Mouse (Mus musculus) testis, postnatal 14 days (tissue): ENCODE measurements around the gene Marc2.

ENCODE experiments used
- DNase-seq: peaks from one replicate; pipeline ENCODE4 v3.0.0; 2021; ENCODE audit warnings: low spot score

Marc2 gene

GRCm38 (mm10) chr1:184808418-184809012 lies 37.7 kb downstream of the Marc2 start:
- no peak for DNase-seq

GRCm38 (mm10) chr1:184807627-184808417 lies 38.4 kb downstream of the Marc2 start:
- DNase-seq: no peak

GRCm38 (mm10) chr1:184807123-184807522 lies 39.1 kb downstream of the Marc2 start:
- DNase-seq: no peak

- no peak for DNase-seq
Measured at GRCm38 (mm10) chr1:184805749-184806148, 40.5 kb downstream of the Marc2 start.

GRCm38 (mm10) chr1:184793163-184793876 lies 52.9 kb downstream of the Marc2 start:
- DNase-seq: peak; percentile 21

GRCm38 (mm10) chr1:184791109-184791508 lies 55.1 kb downstream of the Marc2 start:
- no peak for DNase-seq

GRCm38 (mm10) chr1:184786376-184787151 lies 59.7 kb downstream of the Marc2 start:
- no peak for DNase-seq

- DNase-seq: no peak
Measured at GRCm38 (mm10) chr1:184783641-184784040, 62.6 kb downstream of the Marc2 start.

- no peak for DNase-seq
Measured at GRCm38 (mm10) chr1:184782161-184782513, 64.1 kb downstream of the Marc2 start.

- no peak for DNase-seq
Measured at GRCm38 (mm10) chr1:184781286-184782160, 64.7 kb downstream of the Marc2 start.

- no peak for DNase-seq
Measured at GRCm38 (mm10) chr1:184778157-184778556, 68.1 kb downstream of the Marc2 start.

GRCm38 (mm10) chr1:184777061-184777795 lies 69.0 kb downstream of the Marc2 start:
- no peak for DNase-seq

- no peak for DNase-seq
Measured at GRCm38 (mm10) chr1:184775289-184775688, 71.0 kb downstream of the Marc2 start.

GRCm38 (mm10) chr1:184771891-184772249 lies 74.4 kb downstream of the Marc2 start:
- no peak for DNase-seq

GRCm38 (mm10) chr1:184771202-184771890 lies 74.9 kb downstream of the Marc2 start:
- peak; percentile 79 for DNase-seq

GRCm38 (mm10) chr1:184763866-184764265 lies 82.4 kb downstream of the Marc2 start:
- no peak for DNase-seq
